Mouse (Mus musculus) left cerebral cortex, adult 11 months (tissue): Measurements from ENCODE around the gene Ank3.

Experiments used
- DNase-seq: peaks from one replicate; pipeline ENCODE4 v3.0.0; 2022; ENCODE audit warnings: low spot score

Gene Ank3

DNA sequence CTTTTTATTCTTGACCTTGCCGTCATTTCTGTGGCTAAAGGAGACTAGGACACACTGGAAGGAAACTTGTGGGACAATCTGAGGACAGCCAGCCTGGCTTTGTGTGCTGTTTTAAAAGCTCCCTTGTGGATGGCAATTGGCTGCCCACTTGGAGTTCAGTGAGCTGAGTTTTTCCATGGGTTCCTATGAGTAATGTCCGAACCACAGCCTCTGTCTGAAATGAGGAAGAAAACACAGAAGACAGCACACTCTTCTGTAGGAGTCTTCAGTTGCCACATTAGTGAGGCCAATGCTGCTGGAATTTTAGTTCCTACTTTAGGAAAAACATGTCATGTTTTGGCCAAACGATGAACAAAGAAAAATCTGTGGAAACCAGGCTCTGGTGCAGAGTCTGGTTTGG is 380.7 kb downstream of the Ank3 start:
- DNase-seq, result no peak

DNA sequence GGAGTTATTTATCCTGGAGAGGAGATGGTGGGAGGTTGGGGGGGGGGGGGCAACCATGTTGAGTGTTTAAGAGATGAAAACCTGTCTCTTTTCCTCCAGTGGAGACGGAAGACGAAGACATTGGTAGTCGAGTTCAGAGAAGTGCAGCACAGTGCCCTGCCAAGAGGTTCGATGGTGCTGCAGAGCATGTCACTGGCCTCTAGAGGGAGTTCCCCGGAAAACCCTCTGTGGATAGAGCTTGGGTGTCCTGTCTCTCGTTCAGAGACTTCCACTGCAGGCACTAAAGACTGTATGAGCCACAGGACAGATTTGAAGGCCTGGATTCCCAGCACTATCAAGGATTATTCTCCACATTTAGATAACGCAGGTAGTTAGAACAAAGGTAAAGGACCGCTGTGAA is 382.9 kb downstream of the Ank3 start:
- peak; percentile 37 for DNase-seq

DNA sequence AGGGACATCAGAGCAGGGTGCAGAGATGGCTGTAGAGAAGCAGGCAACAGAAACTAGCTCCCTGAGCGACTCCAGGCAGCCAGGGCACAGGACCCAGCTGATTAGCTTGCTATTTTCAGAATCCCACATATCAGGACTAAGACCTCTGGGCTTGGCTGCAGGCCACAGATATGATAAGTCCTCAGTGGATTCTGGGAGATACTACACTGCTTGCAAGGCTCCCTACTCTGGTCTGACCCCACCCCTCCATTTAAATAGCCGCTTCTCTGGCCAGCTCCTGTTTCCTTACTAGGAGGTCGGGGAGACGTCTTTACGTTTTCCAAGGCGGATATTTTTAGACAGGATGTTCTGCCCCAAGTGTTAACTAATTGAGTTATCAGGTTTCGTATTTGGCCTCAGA is 386.7 kb downstream of the Ank3 start:
- DNase-seq, result no peak

DNA sequence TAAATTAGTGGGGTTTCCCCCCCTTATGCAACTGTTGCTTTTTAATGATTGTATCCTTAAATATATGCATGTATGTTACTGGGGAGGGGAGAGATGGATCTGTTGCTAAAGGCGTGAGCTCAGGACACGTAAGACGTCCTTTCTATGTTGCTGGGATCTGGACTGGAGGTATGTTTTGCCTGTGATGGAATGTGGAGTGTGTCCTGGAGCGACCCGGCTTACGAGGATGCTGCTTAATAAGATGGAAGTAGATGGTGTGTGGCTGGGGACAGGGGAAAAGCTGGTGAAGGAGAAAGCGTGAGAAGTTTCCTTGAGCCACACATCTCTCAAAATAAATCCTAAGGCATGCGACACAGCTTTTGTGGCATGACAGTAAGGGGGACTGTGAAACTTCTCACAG is 387.1 kb downstream of the Ank3 start:
- DNase-seq, result no peak

DNA sequence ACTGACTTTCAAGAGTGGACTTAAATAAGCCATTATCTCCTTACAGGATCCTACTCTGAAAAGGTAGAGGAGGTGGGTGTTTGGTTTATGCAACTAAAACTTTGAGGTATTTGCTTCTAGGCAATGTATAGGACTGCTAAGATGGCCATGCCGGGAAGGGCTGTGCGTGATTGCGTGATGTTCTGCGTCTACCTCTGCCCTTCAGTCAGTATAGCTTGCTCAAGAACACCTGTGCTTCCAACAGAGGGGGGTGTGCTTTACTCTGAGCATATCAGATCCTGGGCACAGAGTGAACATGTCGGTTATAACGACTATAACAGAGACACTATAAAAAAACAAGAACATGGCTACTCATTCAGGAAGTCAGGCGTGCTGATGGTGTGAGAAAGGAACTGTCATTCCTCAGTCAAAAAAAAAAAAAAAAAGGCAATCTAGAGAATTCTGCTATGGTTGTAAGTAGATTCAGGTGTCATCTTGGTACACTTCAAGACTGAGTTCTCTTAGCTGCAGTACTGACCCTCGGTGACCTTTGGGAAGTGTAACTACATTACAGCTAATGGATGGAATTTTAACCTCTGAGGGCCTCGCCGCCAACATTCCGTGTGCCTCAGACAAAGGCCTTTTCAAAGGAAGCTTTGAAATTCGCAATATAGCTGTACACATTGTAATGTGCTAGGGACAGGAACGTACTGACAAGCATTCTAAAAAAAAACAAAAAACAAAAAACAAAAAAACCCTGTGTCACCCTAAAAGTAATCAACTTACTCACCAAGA is 387.8 kb downstream of the Ank3 start:
- no peak for DNase-seq

DNA sequence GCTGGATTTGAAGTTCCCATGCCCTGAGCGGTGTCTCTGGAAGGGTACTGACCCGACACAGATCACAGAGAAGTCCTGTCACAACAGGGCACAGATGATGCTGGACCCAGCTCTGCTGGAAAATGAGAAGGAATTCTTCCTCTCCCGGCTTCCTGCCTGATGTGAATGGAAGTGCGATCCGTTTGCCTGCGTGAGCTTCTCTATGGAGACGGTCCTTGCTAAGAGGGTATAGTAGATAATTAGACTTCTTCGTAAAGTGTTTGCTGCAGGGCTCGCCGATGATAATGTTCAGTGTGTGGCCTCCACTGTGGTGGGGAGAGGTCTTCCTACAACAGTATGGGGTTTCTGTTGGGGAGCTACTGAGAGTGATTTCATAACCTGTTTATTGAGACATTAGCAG is 388.8 kb downstream of the Ank3 start:
- DNase-seq, result no peak

DNA sequence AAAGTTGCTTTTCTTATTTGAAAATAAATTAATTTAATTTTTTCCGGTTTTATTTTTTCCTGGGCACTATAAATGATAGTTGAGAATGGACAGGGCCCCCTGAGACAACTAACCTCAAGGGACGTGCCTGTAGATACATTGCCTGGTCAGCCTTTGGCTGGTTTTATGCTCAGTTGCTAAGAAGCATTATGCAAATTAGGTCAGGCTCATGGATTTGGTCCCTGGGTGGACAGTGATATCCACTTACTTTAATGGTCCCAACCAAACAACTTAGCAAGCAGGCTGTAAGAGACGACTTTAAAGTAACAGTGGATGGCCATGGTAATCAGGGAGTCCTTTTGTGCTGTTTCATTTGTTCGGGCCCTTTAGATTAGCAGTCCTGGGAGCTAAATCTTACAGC is 392.0 kb downstream of the Ank3 start:
- no peak for DNase-seq

DNA sequence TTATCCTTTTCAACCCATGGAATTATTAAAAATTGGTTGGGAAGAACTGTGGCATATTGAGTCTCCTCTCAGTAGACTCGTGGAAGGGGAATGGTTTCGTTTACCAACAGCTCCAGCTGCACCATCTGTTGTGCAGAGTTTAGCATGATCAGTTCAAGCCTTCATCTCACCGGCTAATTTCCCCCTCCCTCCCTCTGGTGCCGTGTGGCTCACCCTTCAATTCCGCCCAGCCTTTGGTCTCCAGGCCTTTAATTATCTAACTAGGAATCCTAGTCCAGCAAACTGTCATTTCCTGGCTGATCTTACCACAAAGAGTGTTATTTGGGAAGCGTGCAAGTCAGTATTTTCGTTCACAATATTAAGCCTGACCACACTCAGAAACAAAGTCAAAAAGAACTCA is 393.4 kb downstream of the Ank3 start:
- DNase-seq, result no peak

DNA sequence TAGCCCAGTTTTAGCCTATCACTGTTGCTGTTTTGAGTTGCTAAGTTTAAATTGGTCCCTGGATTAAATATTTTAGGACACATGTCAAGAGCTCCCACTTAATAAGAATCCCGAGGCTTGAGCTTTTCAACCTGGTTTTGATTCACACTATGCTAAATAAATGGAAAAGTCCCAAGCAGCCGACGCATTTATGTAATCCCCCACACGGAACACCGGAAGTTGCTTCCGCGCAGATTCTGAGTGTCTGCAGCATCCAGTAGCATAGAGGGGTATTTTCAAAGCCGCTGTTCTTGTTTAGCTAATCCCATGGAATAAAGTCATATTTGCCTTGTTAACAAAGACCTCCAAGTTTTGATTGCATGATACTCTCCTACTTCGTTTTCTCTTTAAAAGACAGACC is 393.8 kb downstream of the Ank3 start:
- DNase-seq, result peak; percentile 42

DNA sequence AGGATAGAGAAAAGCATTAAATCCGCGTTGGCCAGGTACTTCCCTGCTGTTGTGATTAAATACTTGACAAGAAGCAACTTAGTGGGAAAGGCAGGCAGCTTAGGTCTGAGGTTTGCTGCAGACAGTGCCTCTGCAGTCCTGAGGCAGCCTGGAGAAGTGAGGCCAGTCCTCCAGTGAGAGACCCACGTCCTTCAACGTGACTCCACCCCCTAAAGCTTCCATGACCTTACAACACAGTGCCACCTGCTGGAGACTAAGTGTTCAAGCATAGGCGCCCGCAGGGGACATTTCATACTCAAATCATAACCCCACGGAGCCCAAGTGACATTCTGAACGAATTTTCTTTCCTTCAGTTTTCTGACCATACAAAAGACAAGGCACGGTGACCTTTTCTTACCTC is 394.5 kb downstream of the Ank3 start:
- DNase-seq, result peak; percentile 35

DNA sequence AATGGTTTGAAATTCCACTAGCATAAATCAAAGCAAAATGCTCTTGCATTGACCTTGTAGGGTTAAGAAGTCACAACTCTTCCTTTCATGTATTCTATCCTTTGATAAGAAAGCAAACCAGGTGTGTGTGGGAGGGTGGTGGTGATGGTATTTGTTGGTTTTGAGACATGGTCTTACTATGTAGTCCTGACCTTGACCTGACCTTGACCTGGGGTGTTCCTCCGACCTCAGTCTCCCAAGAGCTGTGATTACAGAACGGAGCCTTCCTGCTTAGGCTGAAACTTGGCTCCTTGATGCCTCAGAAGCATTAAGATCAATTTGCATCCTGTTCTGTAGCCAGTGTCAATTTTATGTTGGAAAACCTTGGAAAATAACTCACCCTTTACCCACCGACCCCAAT is 397.1 kb downstream of the Ank3 start:
- DNase-seq, result no peak

DNA sequence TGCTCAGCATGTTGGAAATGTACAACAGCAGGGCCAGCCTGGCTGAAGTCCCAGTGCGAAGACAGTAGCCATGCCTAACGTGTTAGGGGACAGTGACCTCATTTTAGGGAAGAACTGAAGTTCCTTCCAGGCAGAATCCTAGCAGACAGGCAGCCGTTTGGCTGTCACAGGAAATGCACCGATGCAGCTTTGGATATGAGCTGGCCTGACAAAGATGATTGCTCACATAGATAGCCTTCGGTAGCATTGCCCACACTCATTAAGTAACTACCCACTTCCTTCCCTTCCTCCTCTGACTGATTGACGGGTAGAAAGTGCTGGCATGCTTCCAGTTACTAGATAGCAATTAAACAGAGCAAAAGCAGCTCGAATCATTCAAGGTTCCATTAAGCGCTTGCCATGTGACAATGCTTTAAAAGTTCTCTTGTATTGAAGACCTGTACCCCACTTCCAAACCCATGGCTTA is 397.9 kb downstream of the Ank3 start:
- DNase-seq, result no peak

DNA sequence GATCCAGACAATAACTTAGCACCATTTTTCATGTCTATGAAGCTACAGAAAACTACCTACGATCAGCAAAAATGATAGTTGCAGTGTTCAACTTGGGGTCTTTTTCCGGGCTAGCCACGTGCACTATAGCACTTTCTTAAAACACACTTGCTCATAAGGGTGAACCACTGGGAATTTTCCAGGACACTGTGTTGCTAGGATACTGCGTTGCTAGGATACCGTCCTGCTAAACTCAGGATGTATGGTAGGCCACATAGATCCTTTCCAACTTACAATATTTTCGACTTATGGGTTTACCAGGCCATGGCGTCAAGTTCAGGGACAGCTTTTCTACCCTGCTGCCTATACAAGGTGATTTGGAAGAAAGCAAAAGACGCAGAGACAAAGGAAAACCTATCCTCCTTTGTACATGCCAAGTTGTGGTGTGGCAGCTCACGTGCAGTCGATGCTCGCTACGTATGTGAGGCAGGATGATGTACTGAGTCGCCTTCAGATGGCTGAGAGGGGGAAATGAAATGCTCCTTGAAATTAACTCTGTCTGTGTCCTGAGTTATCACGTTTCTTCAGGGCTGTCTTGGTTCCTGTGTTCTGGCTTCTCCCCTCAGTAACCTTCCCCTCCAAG is 404.7 kb downstream of the Ank3 start:
- DNase-seq, result peak; percentile 74

DNA sequence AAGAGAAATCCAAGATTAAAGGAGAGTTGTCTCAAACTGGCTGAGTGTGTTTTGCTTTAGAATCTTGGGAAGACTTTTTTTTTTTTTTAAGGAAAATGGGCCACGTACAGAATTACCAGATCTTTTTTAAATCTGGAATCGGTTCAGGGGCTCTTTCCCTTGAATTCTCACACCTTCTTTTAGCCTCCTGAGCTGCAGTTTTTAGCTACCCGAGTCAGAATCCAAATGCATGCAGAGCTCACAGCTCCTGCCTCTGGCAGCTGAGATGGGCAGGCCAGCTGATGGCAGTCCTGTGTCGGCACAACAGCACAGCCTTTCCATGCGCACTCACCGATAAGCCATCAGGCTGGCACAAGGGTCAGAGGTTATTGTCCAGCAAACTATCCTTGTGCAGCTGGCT is 406.0 kb downstream of the Ank3 start:
- DNase-seq, result peak; percentile 41

DNA sequence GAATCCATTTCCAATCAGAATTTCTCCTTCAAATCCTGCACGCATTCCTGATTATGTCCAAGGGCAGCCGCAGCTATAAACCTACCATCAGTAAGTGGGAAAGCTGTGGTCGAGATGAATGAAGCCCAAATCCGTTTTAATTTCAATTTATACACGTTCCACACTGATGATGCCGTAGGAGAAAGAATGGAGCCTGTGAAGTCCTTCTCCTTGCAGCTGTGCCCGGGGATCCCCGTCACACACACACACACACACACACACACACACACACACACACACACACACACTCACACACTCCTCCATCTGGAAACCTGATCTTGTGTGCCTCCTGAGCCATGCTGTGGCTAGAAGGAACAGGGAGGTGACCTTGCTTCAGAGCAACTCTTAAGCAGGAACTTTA is 412.2 kb downstream of the Ank3 start:
- no peak for DNase-seq

DNA sequence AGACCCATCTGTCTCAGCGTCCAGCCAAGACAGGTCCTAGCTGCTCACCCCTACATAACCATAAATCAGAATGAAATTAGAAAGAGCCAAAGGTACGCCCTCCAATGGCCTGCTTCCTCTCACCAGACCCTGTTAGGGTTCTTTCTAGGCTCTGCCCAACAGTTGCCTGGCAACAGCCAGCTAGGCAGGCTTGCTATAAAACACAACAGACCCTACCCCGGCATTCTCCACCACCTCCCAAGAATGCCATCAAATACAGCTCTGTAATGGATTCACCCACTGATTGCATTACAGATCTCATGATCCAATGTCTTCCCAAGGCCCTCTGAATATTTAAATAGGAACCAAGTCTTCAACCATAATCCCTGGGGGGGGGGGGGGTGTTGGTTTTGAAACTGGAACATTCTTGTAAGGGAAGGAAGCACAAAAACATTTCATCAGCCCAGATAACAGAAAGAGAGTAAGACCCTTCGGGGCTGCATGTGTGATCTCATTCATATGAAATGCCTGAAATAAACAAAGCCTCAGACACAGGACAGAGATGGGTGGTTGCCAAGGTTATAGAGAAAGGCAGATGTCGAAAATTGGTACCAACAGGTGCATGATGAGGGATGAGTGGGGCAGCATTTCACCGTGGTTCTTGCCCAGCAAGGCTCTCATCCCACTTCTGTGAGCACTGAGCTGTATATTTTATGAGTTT is 415.4 kb downstream of the Ank3 start:
- DNase-seq, result no peak

DNA sequence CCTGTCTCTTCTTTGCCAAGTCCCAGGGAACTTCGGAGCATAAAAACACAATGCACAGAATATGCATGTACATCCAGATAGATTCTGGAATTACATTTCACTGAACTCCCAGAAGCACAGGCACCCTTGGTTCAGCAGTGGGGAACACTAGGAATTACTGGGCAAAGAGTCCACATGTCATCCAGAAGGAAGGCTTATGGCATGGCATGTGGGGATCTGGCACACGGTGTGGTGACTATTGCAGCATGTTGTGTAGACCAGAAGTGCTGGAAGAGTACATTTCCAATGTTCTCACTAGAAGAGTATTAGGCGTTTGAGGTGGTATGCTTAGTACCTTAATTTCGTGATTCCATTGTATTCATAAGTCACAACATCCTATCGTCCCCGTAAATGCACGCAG is 422.7 kb downstream of the Ank3 start:
- DNase-seq, result no peak

DNA sequence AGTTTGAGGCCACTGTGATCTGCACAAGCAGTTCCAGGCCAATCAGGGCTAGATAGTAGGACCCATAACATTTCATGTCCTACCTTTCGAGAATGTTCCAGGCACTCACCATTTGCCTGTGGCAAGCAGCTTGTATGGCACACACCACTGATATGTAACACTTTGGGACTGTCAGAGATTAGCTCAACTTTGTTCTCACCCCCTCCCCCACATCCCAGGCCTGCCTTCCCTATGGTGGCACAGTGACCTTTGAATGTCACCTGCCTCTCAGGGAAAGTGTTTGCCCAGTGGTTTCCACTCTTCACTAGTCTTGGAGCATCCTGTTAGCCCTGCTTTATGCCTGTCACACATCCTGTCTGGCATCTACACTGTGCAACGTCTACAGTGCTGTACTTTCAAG is 430.2 kb downstream of the Ank3 start:
- no peak for DNase-seq

DNA sequence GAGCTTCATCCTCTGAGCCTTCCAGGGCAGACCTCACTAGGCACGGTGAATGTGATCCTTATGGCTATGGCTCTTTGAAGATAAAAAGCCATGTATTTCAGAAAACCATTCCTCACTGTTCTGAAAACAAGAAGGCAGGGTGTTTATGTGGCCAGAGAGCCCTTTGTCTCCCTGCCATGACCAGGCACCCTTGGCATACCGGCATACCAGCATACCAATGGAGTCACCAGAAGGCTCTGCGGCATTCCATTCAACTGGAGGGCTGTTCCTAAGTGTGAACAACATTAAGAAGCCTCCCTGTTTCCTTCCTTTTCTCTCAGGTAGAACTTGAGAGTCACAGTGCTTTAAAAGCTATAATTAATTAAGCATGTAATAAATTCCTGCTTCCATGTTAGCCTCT is 430.7 kb downstream of the Ank3 start:
- no peak for DNase-seq

DNA sequence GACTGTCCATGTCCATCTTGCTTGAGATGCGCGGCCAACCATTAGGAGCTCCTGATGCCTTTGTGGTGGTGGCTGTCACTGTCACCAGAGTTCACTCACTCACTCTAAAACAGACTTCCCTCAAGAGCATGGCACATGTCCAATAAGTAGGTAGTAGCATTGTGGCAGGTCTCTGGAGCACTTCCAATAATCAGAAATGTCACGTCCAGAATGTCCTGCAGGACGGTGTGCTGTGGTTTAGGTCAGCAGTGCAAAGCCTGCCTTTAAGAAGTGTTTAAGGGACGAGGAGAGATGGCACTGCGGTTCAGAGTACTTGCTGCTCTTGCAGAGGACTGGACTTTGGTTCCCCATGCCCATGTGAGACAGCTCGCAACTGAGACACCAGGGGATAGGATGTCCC is 433.0 kb downstream of the Ank3 start:
- no peak for DNase-seq

DNA sequence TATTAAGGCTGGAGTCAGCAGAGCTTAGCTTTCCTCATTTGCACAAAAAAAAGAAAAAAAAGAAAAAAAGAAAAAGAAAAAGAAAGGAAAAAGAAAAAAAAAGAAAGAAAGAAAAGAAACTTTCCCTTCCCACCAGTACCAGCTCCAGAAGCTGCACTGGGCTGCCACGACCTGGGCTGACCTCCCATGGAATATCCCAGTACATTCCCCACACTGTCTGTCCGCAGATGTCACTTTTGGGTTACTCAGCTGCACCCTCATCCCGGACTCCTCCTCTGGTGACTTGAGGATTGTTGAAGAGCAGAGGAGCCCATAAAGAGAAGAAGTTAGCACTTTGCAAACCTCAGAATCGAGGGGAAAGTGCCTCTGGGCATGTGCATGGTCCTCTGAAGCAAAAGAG is 433.7 kb downstream of the Ank3 start:
- DNase-seq, result no peak

DNA sequence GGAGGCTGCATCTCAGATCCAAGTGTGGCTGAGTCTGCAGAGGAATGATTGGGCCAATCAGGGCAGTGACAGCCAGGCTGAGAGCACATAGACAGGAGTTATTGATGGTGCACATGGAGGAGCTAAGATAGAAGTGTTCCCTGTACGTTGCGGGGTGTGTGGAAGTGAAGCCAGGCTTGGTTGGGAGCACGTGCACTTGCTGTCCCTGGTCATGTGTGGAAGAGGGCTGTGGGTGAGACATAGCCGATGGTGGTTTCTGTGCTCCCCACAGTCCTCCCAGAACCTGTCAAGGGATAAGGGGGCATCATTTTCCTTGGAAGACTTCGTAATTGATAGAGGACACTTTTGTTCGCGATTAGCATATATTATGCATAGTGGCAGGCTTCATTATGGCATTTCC is 434.2 kb downstream of the Ank3 start:
- DNase-seq, result no peak

DNA sequence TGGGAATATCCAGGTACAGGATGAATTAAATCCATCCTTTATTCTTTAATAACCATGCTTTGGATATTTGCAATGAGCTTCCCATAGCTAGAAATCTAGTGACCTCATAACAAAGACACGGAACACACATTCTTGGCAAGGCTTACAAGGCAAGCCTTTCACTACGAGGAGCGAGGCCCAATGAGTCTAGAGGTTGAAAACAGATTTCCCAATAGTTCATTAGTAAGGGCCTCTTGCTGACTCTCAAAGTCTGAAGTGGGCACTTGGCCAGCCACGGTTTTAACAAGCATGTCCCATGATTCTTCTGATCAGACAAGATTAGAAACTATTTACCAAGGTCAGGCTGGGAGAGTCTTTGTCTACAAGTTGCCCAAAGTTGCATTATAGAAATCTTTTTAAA is 436.1 kb downstream of the Ank3 start:
- DNase-seq, result no peak
